Mouse (Mus musculus) kidney, adult 2 months (tissue): Measurements from ENCODE around the gene Mef2c. TPM values are rescaled to one million over a fixed set of nuclear protein-coding genes. Genes with fewer than 3 reads are reported as not detected.

Source experiments
- DNase-seq: peaks from one replicate; pipeline ENCODE4 v3.0.0; 2021
- H3K27ac ChIP-seq: fragments of 200-500 bp; 2 replicates; pipeline ENCODE4 v1.5.1; 2012; ENCODE audit warnings: low read depth, low read length, control low read depth, inconsistent platforms; ENCODE audit not compliant: insufficient read depth
- H3K27me3 ChIP-seq: fragments of 200-500 bp; replicated peaks from 2 replicates; pipeline ENCODE4 v1.6.1; 2012; ENCODE audit warnings: mild to moderate bottlenecking, moderate library complexity, low read length, inconsistent platforms; ENCODE audit not compliant: control insufficient read depth, insufficient read depth
- H3K36me3 ChIP-seq: fragments of 200-500 bp; 2 replicates; pipeline ENCODE4 v1.6.1; 2012; ENCODE audit warnings: mild to moderate bottlenecking, moderate library complexity, low read length, inconsistent platforms; ENCODE audit not compliant: control insufficient read depth, insufficient read depth
- H3K4me1 ChIP-seq: fragments of 200-500 bp; 2 replicates; pipeline ENCODE4 v1.6.1; 2011; ENCODE audit warnings: low read length; ENCODE audit not compliant: control insufficient read depth, insufficient read depth
- H3K4me3 ChIP-seq: fragments of 200-500 bp; 2 replicates; pipeline ENCODE4 v1.5.1; 2011; ENCODE audit warnings: mild to moderate bottlenecking, low read depth, low read length, control low read depth; ENCODE audit not compliant: insufficient read depth
- CTCF ChIP-seq: fragments of 200-500 bp; conservative IDR thresholded peaks from 2 replicates; pipeline ENCODE4 v1.5.1; 2011; ENCODE audit warnings: low read depth, mild to moderate bottlenecking, control low read depth, low read length, moderate library complexity, mixed read lengths; ENCODE audit not compliant: insufficient read depth, insufficient read length
- POLR2A ChIP-seq: fragments of 200-500 bp; IDR thresholded peaks from one replicate; pipeline ENCODE4 v1.6.1; 2011; ENCODE audit warnings: low read depth, low read length, control low read depth
- WGBS: fragments of 180-500 bp; shearing (Covaris S2); methylation state at CpG from one replicate; pipeline ENCODE4 v1.1.7; 2018; 5-methylcytosine and 5-hydroxymethylcytosine counted together
- polyA plus RNA-seq: library from polyadenylated mRNA; depleted of rRNA; stranded (reverse); fragments of >200 nt; gene quantifications from 2 replicates; pipeline ENCODE4 v1.2.3, GENCODE M21; 2012

Gene Mef2c
- polyA plus RNA-seq, 1 experiment: 12.8 TPM

- DNase-seq: no peak
- WGBS: 66% methylated on average over 8 of the region's 8 CpGs
- TF ChIP-seq POLR2A: no peak
- TF ChIP-seq CTCF: no peak
Observed at GRCm38 (mm10) chr13:83660722-83661121, 156.9 kb downstream of the Mef2c start.

DNA sequence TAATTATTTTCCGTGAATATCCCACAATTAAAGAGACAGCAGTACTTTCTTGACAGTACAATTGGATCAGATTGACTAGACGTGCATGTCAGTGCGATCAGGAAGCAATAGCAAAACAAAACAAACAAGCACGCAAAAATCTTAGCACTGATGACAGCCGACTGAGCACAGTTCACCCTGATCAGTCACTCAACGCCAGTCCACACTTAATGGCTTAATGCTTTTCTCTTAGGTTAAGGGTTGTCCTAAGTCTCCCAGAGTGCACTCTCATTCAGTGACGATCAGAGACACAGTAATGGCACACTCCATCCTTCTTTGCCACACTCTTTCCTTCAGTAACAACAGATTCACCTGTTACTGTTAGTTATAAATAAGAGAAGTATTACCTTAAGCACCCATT lies 157.3 kb downstream of the Mef2c start:
- Histone ChIP-seq H3K27ac (no peak overlapping the region), H3K4me1 (no peaks in the 10 kb centered on the region), H3K27me3 (no peaks in the 10 kb centered on the region), H3K36me3 (no peaks in the 10 kb centered on the region), H3K4me3 (no peak overlapping the region)
- no peak for DNase-seq
- TF ChIP-seq POLR2A (no peak), CTCF (no peak)
- WGBS: 66% methylated on average over 7 of the region's 7 CpGs

More at GRCm38 (mm10) chr13:83660722-83661121, 156.9 kb downstream of the Mef2c start:
- Histone ChIP-seq H3K27ac (no peak overlapping the region), H3K4me1 (no peaks in the 10 kb centered on the region), H3K36me3 (no peaks in the 10 kb centered on the region), H3K4me3 (no peak overlapping the region), H3K27me3 (no peaks in the 10 kb centered on the region)

- TF ChIP-seq POLR2A (no peak), CTCF (no peak)
- no peak for DNase-seq
- Histone ChIP-seq H3K4me1 (no peaks in the 10 kb centered on the region), H3K27me3 (no peaks in the 10 kb centered on the region), H3K27ac (no peak overlapping the region), H3K4me3 (no peak overlapping the region), H3K36me3 (no peaks in the 10 kb centered on the region)
- WGBS: 61% methylated on average over 14 of the region's 14 CpGs
Observed at GRCm38 (mm10) chr13:83662089-83662551, 158.3 kb downstream of the Mef2c start.

DNA sequence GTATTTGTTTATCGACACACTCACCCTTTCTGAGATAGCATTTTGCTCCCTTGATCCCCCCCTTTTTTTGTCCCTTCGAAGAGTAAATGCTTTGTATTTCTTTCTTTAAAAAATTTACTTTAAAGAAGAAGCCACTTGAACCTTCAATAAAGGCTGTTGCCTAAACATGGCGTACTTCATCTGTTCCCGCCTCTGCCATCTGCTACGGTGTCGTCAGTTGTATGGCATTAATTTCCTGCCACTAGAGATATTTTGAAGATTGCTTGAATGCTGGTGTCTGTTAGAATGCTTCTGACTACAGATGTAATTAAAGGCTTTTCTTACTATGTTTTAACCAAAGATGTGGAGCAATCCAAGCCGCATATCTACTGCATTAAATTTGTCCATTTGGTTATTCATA lies 162.3 kb downstream of the Mef2c start:
- H3K27me3 ChIP-seq: no peaks in the 10 kb centered on the region
- TF ChIP-seq POLR2A (no peak), CTCF (no peak)
- H3K36me3 ChIP-seq: no peaks in the 10 kb centered on the region
- 92% methylated on average over 7 of the region's 7 CpGs for WGBS
- no peak overlapping the region for H3K27ac ChIP-seq
- DNase-seq: no peak
- H3K4me3 ChIP-seq: no peak overlapping the region
- H3K4me1 ChIP-seq: no peaks in the 10 kb centered on the region

GRCm38 (mm10) chr13:83667051-83667450 lies 163.2 kb downstream of the Mef2c start:
- no peaks in the 10 kb centered on the region for H3K36me3 ChIP-seq
- H3K4me3 ChIP-seq: no peak overlapping the region
- no peaks in the 10 kb centered on the region for H3K27me3 ChIP-seq
- TF ChIP-seq POLR2A (no peak), CTCF (no peak)
- DNase-seq: no peak
- no peaks in the 10 kb centered on the region for H3K4me1 ChIP-seq
- 80% methylated on average over 3 of the region's 3 CpGs for WGBS
- H3K27ac ChIP-seq: no peak overlapping the region

- no peaks in the 10 kb centered on the region for H3K36me3 ChIP-seq
- WGBS: 64% methylated on average over 2 of the region's 2 CpGs
- DNase-seq: no peak
- TF ChIP-seq CTCF (no peak), POLR2A (no peak)
- no peaks in the 10 kb centered on the region for H3K27me3 ChIP-seq
- no peak overlapping the region for H3K4me3 ChIP-seq
- no peaks in the 10 kb centered on the region for H3K4me1 ChIP-seq
- no peak overlapping the region for H3K27ac ChIP-seq
Observed at GRCm38 (mm10) chr13:83707611-83708010, 203.8 kb downstream of the Mef2c start.

DNA sequence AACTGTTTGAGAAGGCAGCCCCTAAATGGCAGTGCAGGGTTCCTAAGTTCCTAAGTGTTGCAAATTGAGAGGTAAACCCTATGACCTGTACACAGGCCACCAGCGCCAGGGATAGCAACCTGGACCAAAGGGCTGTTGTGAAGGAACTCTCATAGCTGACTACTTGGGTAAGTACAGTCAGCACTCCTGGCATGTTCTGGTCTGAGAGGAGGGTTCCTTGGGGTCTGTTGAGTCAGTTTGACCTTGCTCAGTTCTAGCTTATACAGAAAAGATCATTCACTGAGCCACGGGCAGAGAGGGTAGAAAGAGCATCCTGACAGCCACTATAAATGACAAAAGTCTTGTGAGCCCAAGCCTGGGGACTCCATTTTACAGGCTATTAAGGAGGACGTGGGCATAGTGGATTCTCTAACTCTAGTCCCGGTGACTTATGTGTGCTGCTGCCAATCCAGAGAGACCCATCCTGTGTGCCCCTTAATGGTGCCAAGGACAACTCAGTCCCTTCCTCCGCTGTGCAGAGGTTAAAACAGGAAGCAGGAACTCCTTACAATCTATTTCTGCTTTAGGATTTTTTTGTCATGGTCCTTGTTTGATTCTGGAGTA lies 209.0 kb downstream of the Mef2c start:
- 19% methylated on average over 5 of the region's 5 CpGs for WGBS
- DNase-seq: no peak
- Histone ChIP-seq H3K36me3 (no peaks in the 10 kb centered on the region), H3K4me1 (no peaks in the 10 kb centered on the region), H3K27ac (no peak overlapping the region), H3K4me3 (no peak overlapping the region), H3K27me3 (peaks cover 3% of the 10 kb centered on the region; the same call in 1 of the 2 replicates)
- TF ChIP-seq POLR2A: no peak
- TF ChIP-seq CTCF: no peak
